Mouse (Mus musculus) bone marrow, adult 2 months (tissue): ENCODE data around the gene Rabep2.

ENCODE experiments used
- CTCF ChIP-seq: fragments of 200-500 bp; IDR thresholded peaks from 2 replicates; pipeline ENCODE4 v1.5.1; 2011; ENCODE audit warnings: low read length, control low read depth; ENCODE audit not compliant: control insufficient read depth, insufficient read depth
- POLR2A ChIP-seq: fragments of 200-500 bp; IDR thresholded peaks from 2 replicates; pipeline ENCODE4 v1.6.1; 2011; ENCODE audit warnings: low read depth, mild to moderate bottlenecking, control low read depth, low read length, borderline replicate concordance; ENCODE audit not compliant: control insufficient read depth

DNA sequence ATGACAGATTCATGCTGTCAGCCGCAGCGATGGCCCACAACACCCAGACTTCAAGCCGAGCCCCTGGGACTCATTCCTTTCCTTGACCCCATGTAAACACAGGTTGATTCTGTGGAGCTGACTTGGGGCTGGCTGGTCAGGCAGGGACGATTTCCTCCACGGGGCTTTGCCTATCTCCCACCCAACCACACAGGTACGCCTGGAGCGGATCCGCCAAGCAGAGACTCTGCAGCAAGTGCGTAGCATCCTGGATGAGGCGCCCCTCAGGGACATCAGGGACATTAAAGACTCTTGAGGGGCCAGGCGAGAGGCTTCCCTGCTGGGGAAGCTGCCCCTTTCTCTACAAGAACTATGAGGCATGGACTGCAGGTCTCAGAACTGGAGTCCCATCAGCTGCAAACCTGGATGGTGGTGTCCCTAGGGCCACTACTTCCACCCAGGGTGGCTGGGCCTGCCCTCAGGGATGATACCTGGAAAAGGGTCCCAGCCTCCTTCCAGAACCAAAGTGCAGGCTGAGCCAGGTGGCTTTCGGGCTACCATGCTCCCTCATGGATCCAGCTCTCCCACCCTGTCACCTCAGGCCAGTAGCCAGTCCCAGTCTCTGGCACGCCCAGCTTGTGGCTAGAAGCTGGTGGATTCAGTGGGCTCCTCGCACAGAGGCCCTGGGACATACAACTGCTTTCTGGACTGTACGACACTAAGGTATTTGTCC lies 16.7 kb downstream of the Rabep2 start:
- TF ChIP-seq CTCF (no peak), POLR2A (no peak)
